8 mouse cellular contexts compared by ENCODE assay signal in genomic region chr5:52112191-52112760, GRCm38 (mm10).
A peak's percentile ranks its signal among the peaks of the same experiment; 100 is the strongest.
DNase-seq lines count a peak whose midpoint lies in the region; ATAC-seq lines count a peak whose summit lies in the region.

No protein-coding gene starts in this region.

- WGBS in heart, embryonic 12.5 days, result 10% methylated on average over 16 of the region's 16 CpGs
- WGBS in embryonic facial prominence, embryonic 11.5 days, result 5% methylated on average over 16 of the region's 16 CpGs
- 24% methylated on average over 16 of the region's 16 CpGs for WGBS in intestine, embryonic 15.5 days

- no peak overlapping the region for H3K9ac ChIP-seq in heart, embryonic 12.5 days
- H3K9ac ChIP-seq in embryonic facial prominence, embryonic 11.5 days (replicated peaks; ENCODE audit: low read length), result no peak overlapping the region
- H3K9ac ChIP-seq in intestine, embryonic 15.5 days, result no peak overlapping the region

- H3K4me3 ChIP-seq in heart, embryonic 12.5 days, result peak overlapping the region; percentile 90
- H3K4me3 ChIP-seq in embryonic facial prominence, embryonic 11.5 days (ENCODE audit: low read depth, low read length), result peak overlapping the region; percentile 3; the same call in 1 of the 2 replicates
- peak overlapping the region; percentile 72; the same call in 1 of the 2 replicates for H3K4me3 ChIP-seq in intestine, embryonic 15.5 days (replicated peaks)

- H3K4me1 ChIP-seq in heart, embryonic 12.5 days (replicated peaks), result peaks cover 21% of the 10 kb centered on the region
- peaks cover 7% of the 10 kb centered on the region for H3K4me1 ChIP-seq in embryonic facial prominence, embryonic 11.5 days (ENCODE audit: control insufficient read depth, insufficient read depth, low read length)
- peaks cover 25% of the 10 kb centered on the region for H3K4me1 ChIP-seq in intestine, embryonic 15.5 days (replicated peaks)

- intact Hi-C loops in heart, postnatal 10 days (cut with DNase I), result loop anchor here (10.0 kb wide), 1 partner anchor 523 kb away; no protein-coding TSS in a partner anchor

- no peaks in the 10 kb centered on the region for H3K36me3 ChIP-seq in heart, embryonic 12.5 days
- H3K36me3 ChIP-seq in embryonic facial prominence, embryonic 11.5 days (replicated peaks; ENCODE audit: control insufficient read depth, insufficient read depth, low read depth, low read length), result no peaks in the 10 kb centered on the region
- H3K36me3 ChIP-seq in intestine, embryonic 15.5 days, result no peaks in the 10 kb centered on the region

- peaks cover 28% of the 10 kb centered on the region for H3K27me3 ChIP-seq in heart, embryonic 12.5 days (replicated peaks)
- H3K27me3 ChIP-seq in embryonic facial prominence, embryonic 11.5 days (ENCODE audit: control insufficient read depth, insufficient read depth, low read length), result peaks cover 26% of the 10 kb centered on the region
- peaks cover 34% of the 10 kb centered on the region for H3K27me3 ChIP-seq in intestine, embryonic 15.5 days (replicated peaks)

- no peak for DNase-seq in heart, postnatal 10 days
- DNase-seq in embryonic facial prominence, embryonic 11.5 days (ENCODE audit: low spot score), result peak; percentile 37
- DNase-seq in neural tube, embryonic 10.5 days (ENCODE audit: extremely low spot score, low spot score), result peak; percentile 34
- no peak for DNase-seq in adrenal gland, adult 8-10 months
- no peak for DNase-seq in left cerebral cortex, adult 11 months (ENCODE audit: low spot score)

- H3K27ac ChIP-seq in heart, embryonic 12.5 days (ENCODE audit: poor library complexity, severe bottlenecking), result no peak overlapping the region
- no peak overlapping the region for H3K27ac ChIP-seq in embryonic facial prominence, embryonic 11.5 days (replicated peaks; ENCODE audit: low read depth, low read length)
- no peak overlapping the region for H3K27ac ChIP-seq in intestine, embryonic 15.5 days

- no peak for ATAC-seq in heart, embryonic 12.5 days (ENCODE audit: insufficient number of reproducible peaks, low FRiP score)
- no peak for ATAC-seq in embryonic facial prominence, embryonic 11.5 days (replicated peaks; ENCODE audit: insufficient number of reproducible peaks, low FRiP score, low TSS enrichment, low read depth)
- ATAC-seq in intestine, embryonic 15.5 days, result no peak
- no peak for ATAC-seq in erythroblast, adult 5-6 weeks (replicated peaks; ENCODE audit: low FRiP score, poor library complexity, severe bottlenecking)

- H3K9me3 ChIP-seq in heart, embryonic 12.5 days (replicated peaks), result no peaks in the 10 kb centered on the region
- no peaks in the 10 kb centered on the region for H3K9me3 ChIP-seq in embryonic facial prominence, embryonic 11.5 days (replicated peaks; ENCODE audit: control insufficient read depth, low read length)
- H3K9me3 ChIP-seq in intestine, embryonic 15.5 days, result no peaks in the 10 kb centered on the region

- peak overlapping the region; percentile 100 for H3K4me2 ChIP-seq in heart, embryonic 12.5 days
- H3K4me2 ChIP-seq in embryonic facial prominence, embryonic 11.5 days (ENCODE audit: low read depth, low read length), result peak overlapping the region; percentile 99; the same call in 1 of the 2 replicates
- H3K4me2 ChIP-seq in intestine, embryonic 15.5 days (replicated peaks), result peak overlapping the region; percentile 99

Comparison
In these comparisons a context has a peak if more than half of its experiments do, and no peak if none do; other contexts are left out.
1. H3K4me3 ChIP-seq: peak in every context shown above with its lines; median percentile 90 in heart, embryonic 12.5 days; 72 in intestine, embryonic 15.5 days; 3 in embryonic facial prominence, embryonic 11.5 days.
2. DNase-seq: peak in embryonic facial prominence, embryonic 11.5 days (single experiment) and neural tube, embryonic 10.5 days (single experiment); none in heart, postnatal 10 days (0 of 2), adrenal gland, adult 8-10 months (single experiment) and left cerebral cortex, adult 11 months (single experiment).
3. Peak in every context shown above with its lines, with median percentiles within 50 percentile points of each other: H3K4me2 ChIP-seq.